Mouse (Mus musculus) skeletal muscle tissue, adult 2 months (tissue): ENCODE results near the gene D430041D05Rik.

Experiments
- DNase-seq: peaks from one replicate; pipeline ENCODE4 v3.0.0-alpha.2; 2012; ENCODE audit warnings: low read depth, low spot score

Gene D430041D05Rik

DNA sequence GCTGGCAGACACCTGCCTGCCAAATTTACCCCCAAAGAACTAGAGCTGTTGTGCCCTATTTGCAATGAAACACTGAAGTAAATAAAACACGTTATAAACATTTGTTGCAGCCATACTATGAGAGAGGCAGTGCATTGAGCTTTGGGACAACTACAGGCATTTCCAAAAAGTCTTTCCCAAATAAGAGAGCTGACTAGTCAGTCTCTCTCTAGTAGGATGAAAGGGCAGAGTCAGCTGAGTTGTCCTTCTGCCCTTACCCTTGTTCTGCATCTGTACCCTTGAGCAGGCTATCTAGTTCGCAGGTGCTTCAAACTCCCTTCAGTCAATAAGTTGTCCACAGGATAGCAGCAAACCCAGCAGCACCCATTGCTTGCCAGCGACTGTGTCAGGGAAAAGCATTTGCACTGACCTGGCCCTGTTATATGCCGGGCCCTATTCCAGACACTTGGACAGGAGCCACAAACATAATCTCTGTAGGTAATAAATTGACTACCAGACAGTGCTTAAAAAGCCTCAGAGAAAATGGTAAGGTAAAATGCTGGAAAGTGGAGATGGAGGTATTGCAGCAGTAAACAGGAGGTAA lies at the start of gene D430041D05Rik:
D430041D05Rik (minus strand) TSS at position 51 of the 583 bp plus-strand sequence.
- no peak for DNase-seq

GRCm38 (mm10) chr2:104460021-104460420 lies 49.2 kb upstream of the D430041D05Rik start:
- DNase-seq, result no peak

DNA sequence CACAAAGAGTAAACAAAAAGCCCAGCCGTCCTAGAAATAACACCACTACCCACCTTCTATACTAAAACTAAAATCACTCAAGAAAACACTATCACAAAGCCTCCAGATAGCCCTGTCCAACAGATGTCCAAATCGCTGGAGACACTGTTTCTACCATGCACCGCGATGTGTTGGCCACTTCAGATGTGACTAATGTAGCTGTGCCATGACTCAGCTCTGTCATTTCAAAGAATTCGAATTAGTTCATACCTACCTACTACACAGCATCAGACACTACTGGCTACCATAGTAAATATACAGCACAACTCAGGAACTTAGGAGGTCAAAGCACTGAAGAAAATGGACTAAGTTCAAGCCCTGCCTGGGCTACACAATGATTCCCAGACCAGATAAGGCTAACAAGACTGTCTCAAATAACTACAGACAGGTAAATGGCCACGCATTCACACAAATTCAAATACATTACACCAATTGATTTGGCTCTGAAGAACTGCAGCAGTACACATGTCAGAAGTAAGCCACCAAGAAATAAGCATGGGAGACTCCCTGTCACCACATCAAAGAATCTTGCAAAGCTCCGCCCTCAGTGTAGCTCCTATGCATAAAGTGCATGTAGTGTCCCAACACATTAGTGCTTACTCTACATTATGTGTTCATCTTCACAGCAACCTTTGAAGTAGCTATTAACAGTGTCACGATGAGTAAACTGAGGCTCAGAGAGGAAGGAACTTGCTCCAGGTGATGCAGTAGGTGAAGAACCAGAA lies 47.9 kb upstream of the D430041D05Rik start:
- DNase-seq, result no peak

DNA sequence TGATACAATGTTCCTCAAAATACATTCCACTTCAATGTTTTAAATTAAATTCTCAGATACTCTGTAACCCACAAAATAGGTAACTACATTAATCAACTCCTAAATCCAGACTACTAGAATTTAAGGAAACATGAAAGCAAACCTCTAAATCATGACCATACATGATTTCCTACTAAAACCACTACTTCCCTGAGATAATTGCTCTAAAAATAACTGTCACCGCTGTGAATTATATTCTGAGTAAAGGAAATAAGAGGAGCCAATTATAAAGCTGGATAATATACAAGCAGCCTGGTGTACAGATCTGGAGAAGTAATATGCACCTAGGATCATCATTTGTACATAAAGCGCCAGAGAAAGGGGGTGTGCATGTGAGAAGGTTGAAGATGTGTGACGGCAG lies 46.3 kb upstream of the D430041D05Rik start:
- DNase-seq, result no peak

DNA sequence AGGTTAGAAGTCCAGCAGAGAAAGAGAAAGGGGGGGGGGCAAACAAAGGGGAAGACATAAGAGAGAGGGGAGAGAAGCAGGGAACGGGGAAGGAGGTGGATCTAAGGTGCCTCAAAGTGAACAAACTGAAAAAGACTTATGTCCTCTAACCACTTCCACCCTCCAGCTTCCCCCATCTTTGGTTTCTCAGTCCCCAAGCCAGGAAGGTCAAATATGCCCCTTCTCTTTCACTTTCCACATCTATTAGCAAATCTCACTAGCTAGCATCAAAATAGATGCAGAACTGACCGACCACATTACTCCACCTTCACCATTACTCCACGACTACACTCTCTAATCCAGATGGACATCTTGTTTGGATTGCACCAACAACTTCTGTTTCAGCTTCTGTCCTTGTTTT lies 39.9 kb upstream of the D430041D05Rik start:
- no peak for DNase-seq

- no peak for DNase-seq
Observed at GRCm38 (mm10) chr2:104449191-104449590, 38.4 kb upstream of the D430041D05Rik start.

- DNase-seq, result no peak
Observed at GRCm38 (mm10) chr2:104448201-104448600, 37.4 kb upstream of the D430041D05Rik start.

- DNase-seq, result no peak
Observed at GRCm38 (mm10) chr2:104446016-104446415, 35.2 kb upstream of the D430041D05Rik start.

- DNase-seq, result peak; percentile 82
Observed at GRCm38 (mm10) chr2:104444776-104445175, 34.0 kb upstream of the D430041D05Rik start.

DNA sequence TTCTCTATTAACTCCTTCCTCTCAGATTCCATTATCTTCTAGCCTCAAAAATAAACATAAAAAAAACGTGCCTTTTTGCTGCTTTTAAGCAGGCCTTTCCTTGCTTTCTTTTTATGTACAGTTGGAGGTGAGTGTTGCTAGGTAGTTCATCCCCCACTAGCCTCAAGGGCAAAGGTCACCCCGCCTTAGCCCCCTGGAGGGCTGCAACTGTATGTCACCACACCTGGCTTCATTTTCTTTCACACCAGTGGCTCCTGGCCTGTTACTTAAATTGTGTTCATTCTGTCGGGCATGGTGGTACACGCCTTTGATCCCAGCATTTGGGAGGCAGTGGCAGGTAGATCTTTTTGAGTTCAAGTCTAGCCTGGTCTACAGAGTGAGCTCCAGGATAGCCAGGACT lies 31.5 kb upstream of the D430041D05Rik start:
- DNase-seq, result no peak

DNA sequence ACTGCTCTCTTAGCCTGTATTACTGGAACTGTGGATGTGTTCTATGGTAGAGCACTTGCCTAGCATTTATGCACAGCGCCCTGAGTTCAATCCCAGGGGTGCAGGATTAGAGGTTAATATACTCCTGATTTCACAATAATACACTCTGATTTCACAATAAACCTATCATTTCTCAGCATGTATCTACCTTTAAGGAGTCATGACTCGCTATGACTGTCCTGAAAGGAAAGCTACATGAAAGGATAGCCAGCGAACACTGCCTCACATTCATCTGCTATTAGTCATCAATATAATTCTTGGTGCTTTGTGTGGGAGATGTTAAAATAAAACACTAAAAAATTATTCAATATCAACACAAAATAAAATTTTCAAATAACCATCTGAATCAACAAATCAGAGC lies 25.4 kb upstream of the D430041D05Rik start:
- no peak for DNase-seq

DNA sequence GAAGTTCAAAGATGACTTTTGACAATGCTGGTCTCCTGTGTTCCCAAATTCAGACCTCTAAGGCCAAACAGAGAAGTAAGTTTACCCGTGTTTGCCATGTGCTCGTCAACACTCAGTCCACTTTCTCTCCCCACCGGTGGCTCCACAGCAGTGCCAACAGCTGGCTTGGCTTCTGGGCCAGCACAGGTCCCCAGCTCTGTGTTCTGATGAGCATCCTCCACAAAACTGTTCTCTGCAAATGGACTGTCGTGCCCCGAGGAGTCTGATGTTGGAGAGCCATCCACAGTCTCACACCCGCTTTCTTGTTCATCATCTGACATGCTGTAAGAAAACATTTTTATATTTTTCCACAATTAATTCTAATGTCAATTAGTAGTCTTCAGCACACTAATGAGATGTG lies 20.3 kb upstream of the D430041D05Rik start:
- DNase-seq, result no peak

GRCm38 (mm10) chr2:104430566-104430965 lies 19.8 kb upstream of the D430041D05Rik start:
- no peak for DNase-seq

DNA sequence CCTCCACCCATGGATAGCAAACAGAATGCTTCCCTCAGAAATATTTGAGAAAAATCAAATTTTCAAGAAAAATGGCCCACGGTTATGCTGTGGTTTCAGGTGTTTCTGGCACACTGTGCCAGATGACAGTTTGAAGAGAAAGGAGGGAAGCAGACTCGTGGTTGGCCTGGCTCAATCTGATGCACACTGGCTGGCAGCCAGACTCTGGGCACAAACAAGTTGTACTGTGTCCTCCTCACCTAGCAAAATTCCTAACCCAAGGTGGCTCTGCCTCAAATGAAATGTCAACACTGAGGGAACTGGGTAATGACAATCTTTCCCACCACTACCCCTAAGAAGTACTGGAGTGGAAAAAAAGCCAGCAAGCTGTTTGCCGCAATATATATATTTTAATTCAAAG lies 15.3 kb upstream of the D430041D05Rik start:
- no peak for DNase-seq

DNA sequence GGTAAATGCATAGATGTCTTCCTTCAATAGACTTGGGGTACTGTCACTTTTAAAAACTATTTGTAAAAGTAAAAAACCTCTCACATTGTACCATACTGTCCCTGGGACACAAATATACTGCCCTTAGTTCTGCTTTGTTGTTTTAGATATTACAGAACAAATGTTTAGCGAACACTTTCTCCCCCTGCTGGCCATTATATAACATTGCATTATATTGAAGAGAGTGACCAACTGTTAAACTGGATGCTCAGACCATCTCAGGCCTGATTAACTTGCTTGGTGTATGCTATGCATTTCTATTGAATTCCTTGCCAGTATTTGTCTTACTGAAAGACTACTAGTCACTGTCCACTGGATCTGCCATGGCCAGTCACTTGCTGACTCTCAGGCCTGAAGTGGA lies 11.4 kb upstream of the D430041D05Rik start:
- peak; percentile 40 for DNase-seq

DNA sequence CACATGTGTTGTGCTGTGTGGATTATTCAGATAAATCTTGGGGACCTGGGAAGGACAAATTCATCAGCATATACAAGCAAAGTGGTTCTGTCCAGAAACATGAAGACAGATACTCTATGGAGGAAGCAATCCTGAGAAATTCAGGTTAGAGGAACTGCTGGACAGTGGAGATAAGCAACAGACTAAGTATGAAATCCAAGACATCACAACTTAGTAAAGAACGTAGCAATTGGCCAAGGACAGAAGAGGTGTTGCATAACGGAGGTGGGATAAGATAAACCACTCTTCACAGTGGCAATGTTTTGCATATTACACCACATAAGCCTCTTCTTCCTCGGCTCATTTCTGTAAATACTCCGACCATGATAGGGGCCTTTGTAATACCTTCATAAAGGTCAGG lies 10.0 kb upstream of the D430041D05Rik start:
- DNase-seq, result no peak

- DNase-seq, result no peak
Observed at GRCm38 (mm10) chr2:104419999-104420398, 9.2 kb upstream of the D430041D05Rik start.

DNA sequence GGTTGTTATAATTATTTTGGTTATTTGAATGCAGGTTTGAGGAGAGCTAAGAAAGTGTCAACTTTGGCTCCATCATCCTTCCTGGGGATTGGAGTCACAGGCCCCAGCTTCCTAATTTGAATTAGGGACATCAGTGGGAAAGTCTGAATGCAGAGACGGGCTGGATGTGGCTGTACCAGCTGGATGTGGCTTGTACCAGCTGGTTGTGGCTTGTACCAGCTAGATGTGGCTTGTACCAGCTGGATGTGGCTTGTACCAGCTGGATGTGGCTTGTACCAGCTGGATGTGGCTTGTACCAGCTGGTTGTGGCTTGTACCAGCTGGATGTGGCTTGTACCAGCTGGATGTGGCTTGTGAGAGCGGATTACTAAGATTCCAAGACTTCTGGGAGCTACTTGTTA lies 8.6 kb upstream of the D430041D05Rik start:
- no peak for DNase-seq

GRCm38 (mm10) chr2:104413011-104413410 lies 2.2 kb upstream of the D430041D05Rik start:
- peak; percentile 58 for DNase-seq

GRCm38 (mm10) chr2:104412496-104412895 lies 1.7 kb upstream of the D430041D05Rik start:
- no peak for DNase-seq

DNA sequence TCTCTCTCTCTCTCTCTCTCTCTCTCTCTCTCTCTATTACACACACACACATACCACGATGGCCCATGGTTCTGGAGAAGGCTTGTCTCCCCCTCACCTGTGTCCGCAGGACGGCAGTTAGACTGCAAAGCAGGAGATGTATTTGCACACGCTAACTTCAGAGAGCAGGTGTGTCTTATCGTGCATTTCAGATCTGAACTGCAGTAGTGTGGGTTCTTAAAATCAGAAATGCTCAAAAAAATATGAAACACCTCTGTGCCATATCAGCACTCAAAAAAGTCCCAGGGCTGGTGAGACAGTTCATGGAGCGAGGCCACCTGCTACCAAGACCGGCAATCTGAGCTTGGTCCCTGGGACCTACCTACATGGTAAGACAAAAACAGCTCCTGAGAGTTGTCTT lies 993 bp upstream of the D430041D05Rik start:
- no peak for DNase-seq

- no peak for DNase-seq
Observed at GRCm38 (mm10) chr2:104409851-104410821, 677 bp downstream of the D430041D05Rik start.
